Mouse (Mus musculus): ENCODE data around the gene Gpr6.

DNA sequence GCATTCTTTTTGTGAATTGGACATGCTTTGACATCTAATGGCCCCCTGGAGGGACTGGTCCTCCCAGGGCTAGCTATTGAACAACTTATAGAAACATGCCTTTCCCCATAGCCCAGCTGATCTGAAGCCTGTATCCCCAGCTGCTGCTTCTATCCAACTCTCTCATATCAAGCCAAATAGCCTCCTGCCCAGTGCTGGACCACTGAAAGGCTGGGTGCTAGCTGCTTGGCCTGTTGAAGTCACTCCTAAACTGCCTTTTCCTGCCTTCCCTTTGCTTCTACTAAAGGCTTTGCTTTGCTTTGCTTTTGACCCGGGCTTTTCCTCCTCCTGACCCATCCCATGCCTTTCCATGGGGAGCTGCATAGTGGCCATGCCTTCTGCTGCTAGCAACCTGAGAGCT lies 47.7 kb downstream of the Gpr6 start:
- no peak for TF ChIP-seq CTCF (IDR thresholded peaks at IDR 0.05; ENCODE audit: low read depth)
- no peak for TF ChIP-seq EP300 (IDR thresholded peaks at IDR 0.05; ENCODE audit: low read depth)
